Mouse (Mus musculus) gastrocnemius, postnatal 25 days (tissue): ENCODE results near the gene Id1. TPM values are rescaled to one million over a fixed set of nuclear protein-coding genes. Genes with fewer than 3 reads are reported as not detected.
A peak's percentile ranks its signal among the peaks of the same experiment; 100 is the strongest.

Experiments used
- DNase-seq: peaks from one replicate; pipeline ENCODE4 v3.0.0; 2022
- long read RNA-seq, 2 experiments: library from polyadenylated mRNA; stranded (forward); transcript quantifications; one replicate each; pipeline ENCODE4 v2.0.0; 2021
- total RNA-seq, 2 experiments: library from RNA; stranded (reverse); gene quantifications; 1 replicate in 1 of 2; 2 replicates in 1 of 2; pipeline ENCODE4 v1.2.3; 2021

Id1 gene
- total RNA-seq, result 10 to 100 TPM in 1 of 2 experiments, 1 to 10 TPM in 1; 9.7 to 14.0 TPM
- long read RNA-seq, experiment 1, partial matches to known transcripts, result 0 of 2 reads
- long read RNA-seq, experiment 1, other reads (novel, unspliced or antisense), result 0 of 2 reads
- long read RNA-seq, experiment 2, partial matches to known transcripts, result 0 of 3 reads
- long read RNA-seq, experiment 2, other reads (novel, unspliced or antisense), result 0 of 3 reads

GRCm38 (mm10) chr2:152736090-152736601 lies at the start of gene Id1:
Gene Id1 (plus strand): TSS chr2:152736251.
- DNase-seq, result peak; percentile 81

GRCm38 (mm10) chr2:152686399-152686798 lies 49.7 kb upstream of the Id1 start:
- DNase-seq, result no peak

- DNase-seq, result peak; percentile 94
Measured at GRCm38 (mm10) chr2:152686806-152687267, 49.2 kb upstream of the Id1 start, which contains the start of gene Mcts2. Gene Mcts2 (plus strand): TSS chr2:152687035.

GRCm38 (mm10) chr2:152691564-152692217 lies 44.4 kb upstream of the Id1 start:
- DNase-seq, result no peak

GRCm38 (mm10) chr2:152693233-152693632 lies 42.8 kb upstream of the Id1 start:
- peak; percentile 29 for DNase-seq

- no peak for DNase-seq
Measured at GRCm38 (mm10) chr2:152693735-152694134, 42.3 kb upstream of the Id1 start.

GRCm38 (mm10) chr2:152694708-152695107 lies 41.3 kb upstream of the Id1 start:
- DNase-seq, result no peak

GRCm38 (mm10) chr2:152696016-152696415 lies 40.0 kb upstream of the Id1 start:
- no peak for DNase-seq

- DNase-seq, result peak; percentile 84
Measured at GRCm38 (mm10) chr2:152696476-152697164, 39.4 kb upstream of the Id1 start.

GRCm38 (mm10) chr2:152700138-152700537 lies 35.9 kb upstream of the Id1 start:
- DNase-seq, result no peak

- DNase-seq, result no peak
Measured at GRCm38 (mm10) chr2:152700725-152701124, 35.3 kb upstream of the Id1 start.

- no peak for DNase-seq
Measured at GRCm38 (mm10) chr2:152703596-152704255, 32.3 kb upstream of the Id1 start.

- DNase-seq, result no peak
Measured at GRCm38 (mm10) chr2:152704256-152704605, 31.8 kb upstream of the Id1 start.

GRCm38 (mm10) chr2:152704811-152705370 lies 31.2 kb upstream of the Id1 start:
- DNase-seq, result no peak

- peak; percentile 81 for DNase-seq
Measured at GRCm38 (mm10) chr2:152705993-152706571, 30.0 kb upstream of the Id1 start.

- no peak for DNase-seq
Measured at GRCm38 (mm10) chr2:152707186-152707585, 28.9 kb upstream of the Id1 start.

- DNase-seq, result peak; percentile 92
Measured at GRCm38 (mm10) chr2:152707627-152708026, 28.4 kb upstream of the Id1 start.

- DNase-seq, result no peak
Measured at GRCm38 (mm10) chr2:152709066-152709465, 27.0 kb upstream of the Id1 start.

GRCm38 (mm10) chr2:152716241-152716772 lies 19.7 kb upstream of the Id1 start:
- DNase-seq, result no peak

- DNase-seq, result no peak
Measured at GRCm38 (mm10) chr2:152717652-152718051, 18.4 kb upstream of the Id1 start.

- DNase-seq, result no peak
Measured at GRCm38 (mm10) chr2:152718076-152718475, 18.0 kb upstream of the Id1 start.
